Comparison of ENCODE assay signal across 15 mouse cellular contexts in genomic region chr9:121101516-121101915, GRCm38 (mm10).
"Had no signal": no experiment of that assay in that cellular context is flagged by ENCODE, and none has a peak within 500 bp of the region (broad histone marks: within the 10 kb centered on the region; RNA-seq: fewer than 3 reads in every experiment).

No protein-coding gene starts in this region.

- H3K4me2 ChIP-seq: lung, embryonic 14.5 days; midbrain, embryonic 11.5 days; midbrain, embryonic 13.5 days; midbrain, embryonic 15.5 days; neural tube, embryonic 12.5 days; stomach, embryonic 15.5 days had no signal

- H3K27ac ChIP-seq: macrophage; midbrain, embryonic 13.5 days; midbrain, embryonic 15.5 days; neural tube, embryonic 12.5 days; stomach, embryonic 15.5 days; stomach, postnatal 0 days had no signal

- DNase-seq: lung, adult 18-20 months; lung, embryonic 14.5 days; lung, postnatal 10 days; right cerebral cortex, postnatal 14 days; thymus, adult 2 months; thymus, postnatal 25 days; thymus, postnatal 4 days had no signal

- H3K4me1 ChIP-seq: megakaryocyte, embryonic 14.5 days; stomach, embryonic 15.5 days had no signal

- H3K4me3 ChIP-seq: megakaryocyte, embryonic 14.5 days; midbrain, embryonic 13.5 days; midbrain, embryonic 15.5 days; neural tube, embryonic 12.5 days; stomach, embryonic 15.5 days had no signal

- H3K27me3 ChIP-seq: midbrain, embryonic 13.5 days; midbrain, embryonic 15.5 days; neural tube, embryonic 12.5 days; stomach, embryonic 15.5 days had no signal

- H3K9ac ChIP-seq: lung, embryonic 14.5 days; midbrain, embryonic 13.5 days; midbrain, embryonic 15.5 days; neural tube, embryonic 12.5 days; stomach, embryonic 15.5 days had no signal

- H3K9me3 ChIP-seq: midbrain, embryonic 13.5 days; midbrain, embryonic 15.5 days; neural tube, embryonic 12.5 days; stomach, embryonic 15.5 days had no signal

- ATAC-seq: midbrain, embryonic 13.5 days; midbrain, embryonic 15.5 days had no signal

- H3K36me3 ChIP-seq: midbrain, embryonic 13.5 days; midbrain, embryonic 15.5 days; neural tube, embryonic 12.5 days; stomach, embryonic 15.5 days had no signal
